Mouse (Mus musculus) C2C12 (cell line): ENCODE data around the gene Phf21a.

Experiments used
- CEBPB ChIP-seq: IDR thresholded peaks from one replicate; pipeline ENCODE4 v1.6.1; 2011; ENCODE audit warnings: low read depth, mild to moderate bottlenecking, control low read depth, moderate library complexity
- CTCF ChIP-seq: IDR thresholded peaks from one replicate; pipeline ENCODE4 v1.5.1; 2011; ENCODE audit not compliant: control insufficient read depth, insufficient read depth, insufficient read length
- FOSL1 ChIP-seq: IDR thresholded peaks from one replicate; pipeline ENCODE4 v1.8.0; 2011; ENCODE audit warnings: mild to moderate bottlenecking, low read length; ENCODE audit not compliant: poor library complexity, insufficient read depth, severe bottlenecking
- MAX ChIP-seq: IDR thresholded peaks from one replicate; pipeline ENCODE4 v1.6.1; 2011; ENCODE audit warnings: mild to moderate bottlenecking, control low read depth
- MYOD1 ChIP-seq: IDR thresholded peaks from one replicate; pipeline ENCODE4 v1.6.1; 2011; ENCODE audit warnings: low read depth; ENCODE audit not compliant: control insufficient read depth, insufficient read length
- MYOG ChIP-seq: IDR thresholded peaks from one replicate; pipeline ENCODE4 v1.6.1; 2011; ENCODE audit not compliant: control insufficient read depth, insufficient read length; ENCODE audit errors: extremely low read depth
- USF1 ChIP-seq: IDR thresholded peaks from one replicate; pipeline ENCODE4 v1.6.1; 2011; ENCODE audit warnings: low read depth, mild to moderate bottlenecking, control low read depth, moderate library complexity

DNA sequence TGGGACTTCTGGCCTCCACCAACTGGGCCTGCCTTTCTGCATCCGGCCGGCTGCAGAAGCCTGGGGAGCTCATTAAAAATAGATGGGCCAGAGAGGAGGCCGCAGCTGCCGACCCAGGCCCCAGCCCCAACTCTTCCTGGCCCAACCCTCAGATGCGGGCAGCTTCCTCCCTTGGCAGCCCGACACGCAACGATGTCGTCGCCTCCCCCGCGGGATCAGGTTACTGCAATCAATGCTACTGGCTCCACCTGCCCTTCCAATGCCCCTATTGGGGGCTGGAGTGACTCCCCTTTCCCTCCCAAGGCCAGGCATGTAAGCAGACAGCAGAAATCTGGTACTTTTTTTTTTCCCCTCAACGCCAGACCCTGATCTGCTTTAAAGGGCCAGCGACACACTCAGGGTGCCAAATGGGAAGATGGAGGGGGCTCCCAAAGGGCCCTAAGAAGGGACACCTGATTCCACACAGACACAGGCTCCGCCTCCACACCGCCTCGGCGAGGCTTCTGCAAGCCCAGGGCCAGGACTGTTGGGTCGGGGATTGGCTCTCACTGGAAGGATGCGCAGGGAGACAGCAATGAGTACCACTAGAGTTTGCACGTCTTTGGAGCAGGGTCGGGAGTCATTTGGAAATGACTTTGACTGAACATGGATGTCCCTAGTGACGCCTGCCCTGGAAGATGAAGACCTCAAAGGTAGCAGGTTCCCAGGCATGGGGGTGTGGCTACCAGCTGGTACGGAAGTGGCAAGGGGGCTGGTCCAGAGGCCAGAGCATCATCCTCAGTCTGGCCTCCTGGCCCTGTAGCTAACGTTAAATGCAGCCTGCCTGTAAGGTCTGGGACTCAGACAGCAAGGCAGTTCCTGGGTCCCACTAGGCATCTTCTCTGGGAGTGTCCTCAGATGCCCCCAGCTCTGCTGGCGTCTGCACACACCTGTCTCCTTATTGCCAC, 299.7 kb downstream of the Phf21a start:
- TF ChIP-seq MAX: no peak
- TF ChIP-seq CTCF: no peak
- TF ChIP-seq CEBPB: no peak
- TF ChIP-seq USF1: no peak
- TF ChIP-seq MYOD1: no peak
- TF ChIP-seq MYOG: no peak
- no peak for TF ChIP-seq FOSL1
